Mouse (Mus musculus) liver, adult 2 months (tissue): ENCODE data around the gene Itgb2l.

ENCODE experiments used
- CTCF ChIP-seq: fragments of 200-500 bp; IDR thresholded peaks from 2 replicates; pipeline ENCODE4 v1.5.1; 2011; ENCODE audit warnings: low read depth, low read length, control low read depth
- POLR2A ChIP-seq: fragments of 200-500 bp; IDR thresholded peaks from 2 replicates; pipeline ENCODE4 v1.6.1; 2011; ENCODE audit warnings: low read length, control low read depth; ENCODE audit not compliant: insufficient read depth; ENCODE audit errors: extremely low read depth

DNA sequence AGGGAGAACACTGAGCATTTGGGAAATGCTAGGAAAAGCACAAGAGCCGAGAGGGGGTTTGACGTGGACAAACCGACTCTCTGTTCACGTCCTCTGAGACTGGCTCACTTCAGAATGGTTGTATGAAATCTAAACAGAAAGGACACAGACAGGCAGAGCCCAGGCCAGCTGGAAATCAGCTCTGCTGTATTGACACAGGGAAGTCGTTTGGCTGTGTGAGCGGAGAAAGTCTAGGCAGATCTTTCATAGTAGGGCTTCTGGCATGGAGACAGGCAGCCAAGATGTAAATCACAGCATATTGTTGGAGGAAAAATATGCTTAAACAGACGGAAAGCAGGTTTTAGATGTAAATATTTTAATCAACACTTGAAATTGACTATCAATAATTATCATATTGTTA lies 29.4 kb upstream of the Itgb2l start:
- TF ChIP-seq CTCF (no peak), POLR2A (no peak)
